Mouse (Mus musculus) heart, adult 11 months (tissue): ENCODE results near the gene Mib2.
A peak's percentile ranks its signal among the peaks of the same experiment; 100 is the strongest.

Experiments used
- DNase-seq: peaks from one replicate; pipeline ENCODE4 v3.0.0; 2022

Gene Mib2

DNA sequence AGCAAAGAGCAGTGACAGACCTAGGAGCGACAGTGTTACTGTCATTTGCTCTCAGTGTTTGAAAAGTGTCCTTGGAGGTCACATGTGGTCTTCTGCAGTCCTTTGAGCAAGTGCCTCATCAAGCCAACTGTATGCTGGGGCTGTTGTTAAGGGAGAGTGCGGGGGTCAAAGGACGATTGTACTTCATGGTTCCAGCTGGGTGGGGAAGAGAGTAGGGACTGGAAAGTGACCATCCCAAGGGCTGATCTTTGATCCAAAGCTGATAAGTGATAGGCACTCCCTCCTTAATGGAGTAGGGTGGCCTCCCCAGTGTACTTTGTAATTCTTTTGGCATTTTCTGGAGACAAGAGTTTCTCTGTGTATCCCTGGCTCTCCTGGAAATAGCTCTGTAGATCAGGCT lies 57.1 kb downstream of the Mib2 start:
- peak; percentile 51 for DNase-seq

DNA sequence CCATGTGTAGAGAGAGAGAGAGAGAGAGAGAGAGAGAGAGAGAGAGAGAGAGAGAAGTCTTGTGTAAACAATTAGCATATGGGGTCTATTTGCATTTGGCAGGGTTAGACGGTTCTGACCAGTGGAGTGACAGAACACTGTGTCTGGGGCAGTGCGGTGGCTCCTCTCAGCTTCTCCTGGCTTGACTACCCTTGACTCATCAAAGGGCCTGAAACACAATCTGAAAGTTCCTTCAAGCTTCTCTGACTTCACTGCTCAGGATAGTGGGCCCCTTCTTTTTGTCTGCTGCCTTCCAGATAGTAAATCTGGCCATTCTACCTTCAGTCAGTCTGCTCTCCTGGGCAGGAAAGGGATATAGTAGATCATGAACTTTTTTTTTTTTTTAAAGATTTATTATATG lies 62.2 kb downstream of the Mib2 start:
- peak; percentile 21 for DNase-seq

DNA sequence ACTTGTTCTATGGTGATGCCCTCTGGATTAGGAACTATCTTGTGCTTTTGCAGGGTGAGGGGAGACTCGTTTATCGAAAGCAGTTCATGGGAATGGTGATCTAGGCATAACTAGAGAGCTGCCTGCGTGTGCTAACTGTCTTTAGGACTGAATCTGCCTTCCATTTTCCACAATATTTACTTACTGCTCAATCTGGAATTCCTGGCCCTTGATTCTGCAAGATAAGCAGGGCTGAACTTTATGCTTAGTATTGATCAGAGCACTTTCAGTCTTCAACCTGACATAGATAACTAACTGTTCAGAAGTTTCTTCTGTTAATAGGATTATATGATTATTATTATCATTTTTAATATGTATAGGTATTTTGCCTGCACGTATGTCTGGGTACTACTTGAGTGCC lies 63.9 kb downstream of the Mib2 start:
- peak; percentile 4 for DNase-seq
